Mouse (Mus musculus) C2C12 (cell line): ENCODE measurements around the gene Pik3r3.

Experiments used
- CTCF ChIP-seq: IDR thresholded peaks from one replicate; pipeline ENCODE4 v1.5.1; 2011; ENCODE audit not compliant: control insufficient read depth, insufficient read depth, insufficient read length
- MAX ChIP-seq: IDR thresholded peaks from one replicate; pipeline ENCODE4 v1.6.1; 2011; ENCODE audit warnings: mild to moderate bottlenecking, control low read depth
- MYOD1 ChIP-seq: IDR thresholded peaks from one replicate; pipeline ENCODE4 v1.6.1; 2011; ENCODE audit warnings: low read depth; ENCODE audit not compliant: control insufficient read depth, insufficient read length
- MYOG ChIP-seq: IDR thresholded peaks from one replicate; pipeline ENCODE4 v1.6.1; 2011; ENCODE audit not compliant: control insufficient read depth, insufficient read length; ENCODE audit errors: extremely low read depth

- no peak for TF ChIP-seq CTCF
- no peak for TF ChIP-seq MAX
- TF ChIP-seq MYOG, result no peak
- TF ChIP-seq MYOD1, result no peak
Observed at GRCm38 (mm10) chr4:116243377-116243776, 22.0 kb downstream of the Pik3r3 start.
